Mouse (Mus musculus) CH12.LX (cell line): Measurements from ENCODE around the gene Sirt6. TPM values are rescaled to one million over a fixed set of nuclear protein-coding genes. Genes with fewer than 3 reads are reported as not detected.

ENCODE experiments used
- DNase-seq: peaks from one replicate; pipeline ENCODE4 v3.0.0-alpha.2; 2013; ENCODE audit errors: extremely low read depth
- H3K27ac ChIP-seq: 2 replicates; pipeline ENCODE4 v1.5.1; 2012; ENCODE audit warnings: low read depth, mild to moderate bottlenecking, control low read depth, moderate library complexity; ENCODE audit not compliant: insufficient read depth
- H3K27me3 ChIP-seq: replicated peaks from 2 replicates; pipeline ENCODE3; 2012; ENCODE audit warnings: inconsistent platforms
- H3K36me3 ChIP-seq, 2 experiments: replicated peaks in 1 of 2; 2 replicates each; pipeline versions ENCODE3 to v1.6.1; 2012; ENCODE audit warnings: inconsistent platforms in 1 of 2, low read length in 1 of 2, mild to moderate bottlenecking in 1 of 2, mixed read lengths in 1 of 2, moderate library complexity in 1 of 2; ENCODE audit not compliant: control insufficient read depth in 1 of 2, insufficient read depth in 1 of 2
- H3K4me1 ChIP-seq, 2 experiments: 2 replicates each; pipeline ENCODE4 v1.6.1; 2012; ENCODE audit warnings: inconsistent platforms in 1 of 2, moderate library complexity in 1 of 2; ENCODE audit not compliant: insufficient read depth in 2 of 2, control insufficient read depth in 1 of 2
- H3K4me2 ChIP-seq: 2 replicates; pipeline ENCODE4 v1.6.1; 2012; ENCODE audit warnings: low read depth, mild to moderate bottlenecking, control low read depth; ENCODE audit not compliant: poor library complexity, insufficient read depth, severe bottlenecking
- H3K4me3 ChIP-seq, 3 experiments: fragments of 150-350 bp in 1 of 3; sonication (generic) in 1 of 3; replicated peaks in 1 of 3; 2 replicates each; pipeline versions ENCODE3 to v1.5.1; 2011 to 2012; ENCODE audit warnings: low read depth in 2 of 3, low read length in 2 of 3, mild to moderate bottlenecking in 2 of 3, moderate library complexity in 2 of 3, control low read depth in 1 of 3, improper control_type of control experiment in 1 of 3, inconsistent platforms in 1 of 3, mixed read lengths in 1 of 3; ENCODE audit not compliant: poor library complexity in 1 of 3
- H3K79me2 ChIP-seq: replicated peaks from 2 replicates; pipeline ENCODE4 v1.6.1; 2012; ENCODE audit warnings: mild to moderate bottlenecking, moderate library complexity; ENCODE audit not compliant: control insufficient read depth, poor library complexity, insufficient read depth, severe bottlenecking; ENCODE audit errors: extremely low read depth
- H3K9ac ChIP-seq: 2 replicates; pipeline ENCODE4 v1.6.1; 2012; ENCODE audit warnings: low read depth, mild to moderate bottlenecking, control low read depth, moderate library complexity; ENCODE audit not compliant: insufficient read depth
- H3K9me3 ChIP-seq: replicated peaks from 2 replicates; pipeline ENCODE3; 2012; ENCODE audit warnings: low read length, inconsistent platforms, mixed read lengths
- BHLHE40 ChIP-seq: IDR thresholded peaks from 2 replicates; pipeline ENCODE4 v1.6.1; 2011; ENCODE audit warnings: mild to moderate bottlenecking, low read depth, low read length, improper control_type of control experiment
- CHD1 ChIP-seq: IDR thresholded peaks from 2 replicates; pipeline ENCODE4 v1.6.1; 2012; ENCODE audit warnings: low read depth, low read length, improper control_type of control experiment, inconsistent platforms
- CHD2 ChIP-seq: IDR thresholded peaks from 2 replicates; pipeline ENCODE4 v1.6.1; 2011; ENCODE audit warnings: low read length, improper control_type of control experiment
- CTCF ChIP-seq, 2 experiments: IDR thresholded peaks in 1 of 2; conservative IDR thresholded peaks in 1 of 2; 2 replicates each; pipeline ENCODE4 v1.5.1; 2011 to 2012; ENCODE audit warnings: low read depth in 2 of 2, low read length in 2 of 2, improper control_type of control experiment in 1 of 2, inconsistent platforms in 1 of 2, mild to moderate bottlenecking in 1 of 2, moderate library complexity in 1 of 2
- ELF1 ChIP-seq: IDR thresholded peaks from 2 replicates; pipeline ENCODE4 v1.6.1; 2014; ENCODE audit warnings: low read depth, mild to moderate bottlenecking, inconsistent platforms, low read length, improper control_type of control experiment
- EP300 ChIP-seq: IDR thresholded peaks from 2 replicates; pipeline ENCODE4 v1.6.1; 2011; ENCODE audit warnings: low read length, improper control_type of control experiment
- MAZ ChIP-seq: IDR thresholded peaks from 2 replicates; pipeline ENCODE4 v1.6.1; 2012; ENCODE audit warnings: low read depth, mild to moderate bottlenecking, inconsistent platforms, low read length, improper control_type of control experiment, moderate library complexity
- MEF2A ChIP-seq: IDR thresholded peaks from 2 replicates; pipeline ENCODE4 v1.6.1; 2014; ENCODE audit warnings: low read depth, mild to moderate bottlenecking, inconsistent platforms, low read length, improper control_type of control experiment, borderline replicate concordance
- MYC ChIP-seq: IDR thresholded peaks from 2 replicates; pipeline ENCODE4 v1.6.1; 2011; ENCODE audit warnings: low read depth, mild to moderate bottlenecking, improper control_type of control experiment, low read length
- NELFE ChIP-seq: IDR thresholded peaks from 2 replicates; pipeline ENCODE4 v1.6.1; 2011; ENCODE audit warnings: low read depth, low read length, improper control_type of control experiment
- NRF1 ChIP-seq: IDR thresholded peaks from 2 replicates; pipeline ENCODE4 v1.6.1; 2014; ENCODE audit warnings: low read depth, mild to moderate bottlenecking, inconsistent platforms, low read length, improper control_type of control experiment, moderate library complexity
- POLR2A ChIP-seq: IDR thresholded peaks from 2 replicates; pipeline ENCODE4 v1.6.1; 2011; ENCODE audit warnings: low read depth, mild to moderate bottlenecking, improper control_type of control experiment, low read length
- RCOR1 ChIP-seq: conservative IDR thresholded peaks from 2 replicates; pipeline ENCODE4 v1.6.1; 2012; ENCODE audit warnings: low read depth, mild to moderate bottlenecking, inconsistent platforms, low read length, improper control_type of control experiment
- TBP ChIP-seq: conservative IDR thresholded peaks from 2 replicates; pipeline ENCODE4 v1.6.1; 2011; ENCODE audit warnings: low read depth, low read length, improper control_type of control experiment
- TCF12 ChIP-seq: IDR thresholded peaks from 2 replicates; pipeline ENCODE4 v1.6.1; 2014; ENCODE audit warnings: low read depth, mild to moderate bottlenecking, inconsistent platforms, low read length, improper control_type of control experiment
- USF1 ChIP-seq: IDR thresholded peaks from 2 replicates; pipeline ENCODE4 v1.6.1; 2014; ENCODE audit warnings: low read depth, mild to moderate bottlenecking, inconsistent platforms, low read length, improper control_type of control experiment
- USF2 ChIP-seq: conservative IDR thresholded peaks from 2 replicates; pipeline ENCODE4 v1.6.1; 2011; ENCODE audit warnings: low read depth, low read length, improper control_type of control experiment
- dilution Hi-C: fragments of 300-500 bp; cut with MboI; formaldehyde crosslinking; loops from 2 replicates; pipeline ENCODE4 v1.14.3; 2020; ENCODE audit warnings: low sequenced_read_pairs; ENCODE audit not compliant: extremely low pct_unique_long_range_greater_than_20kb, extremely low pct_ligation_motif_present
- in situ Hi-C: fragments of 300-500 bp; cut with MboI; formaldehyde crosslinking; loops from 3 replicates; pipeline ENCODE4 v1.14.3; 2019; ENCODE audit warnings: low sequenced_read_pairs, low pct_ligation_motif_present, low pct_unique_long_range_greater_than_20kb, mixed read lengths
- polyA plus RNA-seq: library from polyadenylated mRNA; unstranded; fragments of >175 nt; gene quantifications from 2 replicates; pipeline ENCODE4 v1.2.1, GENCODE M21; 2012; ENCODE audit warnings: low read depth; ENCODE audit not compliant: insufficient read length
- total RNA-seq, 2 experiments: library from RNA; depleted of rRNA; stranded (reverse); fragments of 300-350 nt in 1 of 2; fragments of >200 nt in 1 of 2; gene quantifications; 2 replicates each; pipeline ENCODE4 v1.2.3; 2012 to 2014

The Sirt6 gene
- total and polyA plus RNA-seq, 3 experiments: 16.9 to 36.4 (median 17.8) TPM

GRCm38 (mm10) chr10:81593223-81593622 is 34.4 kb downstream of the Sirt6 start:
- Histone ChIP-seq H3K27ac (no peak overlapping the region), H3K36me3 (no peaks in the 10 kb centered on the region), H3K4me3 (no peak overlapping the region), H3K9me3 (no peaks in the 10 kb centered on the region), H3K9ac (no peak overlapping the region), H3K79me2 (no peaks in the 10 kb centered on the region), H3K4me2 (no peak overlapping the region), H3K4me1 (peaks cover 0 to 6% of the 10 kb centered on the region in 2 experiments; a peak in 3 of 4 replicates), H3K27me3 (peaks cover 95% of the 10 kb centered on the region)
- dilution Hi-C loops: no loop called here
- TF ChIP-seq MEF2A (no peak), NELFE (no peak), TCF12 (no peak), MYC (no peak), CTCF (conservative IDR thresholded peaks at IDR 0.05 in 1 of 2, IDR thresholded peaks at IDR 0.05 in 1 of 2; ENCODE audit: low read depth in 2 of 2, low read length in 2 of 2) (no peak), USF1 (no peak)
- in situ Hi-C loops: no loop called here
- DNase-seq: no peak

DNA sequence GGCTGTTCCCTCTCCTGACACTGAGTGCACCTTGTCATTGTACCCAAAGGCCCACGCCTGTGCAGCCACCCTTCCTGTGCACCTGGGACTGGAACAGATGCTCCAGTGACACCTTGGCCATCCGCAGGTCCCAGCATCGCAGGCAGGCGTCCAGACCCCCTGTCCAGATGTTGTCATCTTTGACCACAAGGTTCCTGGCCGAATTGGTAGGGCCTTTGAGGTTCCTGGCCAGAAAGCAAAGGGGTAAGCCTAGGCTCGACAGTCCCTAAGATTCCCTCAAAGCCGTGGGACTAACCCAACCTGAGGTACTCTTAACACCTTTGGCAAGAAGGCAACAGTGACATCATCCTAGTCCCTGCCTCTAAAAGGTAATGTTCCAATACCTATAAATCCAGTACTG is 35.0 kb downstream of the Sirt6 start:
- TF ChIP-seq USF2: no peak
- no peak for TF ChIP-seq NRF1
- TF ChIP-seq TBP: no peak
- TF ChIP-seq RCOR1: no peak
- no peak for TF ChIP-seq MAZ
- in situ Hi-C loops: no loop called here
- Histone ChIP-seq H3K79me2 (no peaks in the 10 kb centered on the region), H3K27me3 (peaks cover 95% of the 10 kb centered on the region), H3K9me3 (no peaks in the 10 kb centered on the region), H3K4me3 (no peak overlapping the region), H3K9ac (no peak overlapping the region), H3K4me1 (peaks cover 0 to 4% of the 10 kb centered on the region in 2 experiments; a peak in 2 of 4 replicates), H3K36me3 (no peaks in the 10 kb centered on the region), H3K4me2 (no peak overlapping the region), H3K27ac (no peak overlapping the region)
- no peak for DNase-seq
- dilution Hi-C loops: no loop called here

DNA sequence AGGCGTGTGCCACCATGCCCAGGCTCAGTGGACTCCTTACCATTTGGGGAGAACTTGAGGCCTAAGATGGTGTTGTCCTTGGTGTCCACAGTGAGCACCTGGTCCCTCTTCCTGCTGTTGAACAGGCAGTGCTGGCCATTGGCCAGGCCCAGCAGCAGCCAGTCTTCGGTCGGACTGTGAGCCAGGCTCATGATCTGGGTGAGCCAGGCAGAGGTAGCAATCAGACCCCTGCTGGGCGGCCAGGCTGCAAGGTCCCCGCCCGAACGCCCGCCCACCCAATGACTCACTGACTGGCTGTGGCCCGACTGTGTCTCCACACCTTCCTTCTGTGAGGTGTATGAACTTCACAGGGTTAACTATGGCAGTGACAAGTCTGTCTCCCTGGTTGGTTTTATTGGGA is 35.8 kb downstream of the Sirt6 start:
- H3K27ac ChIP-seq: no peak overlapping the region
- no peak overlapping the region for H3K4me2 ChIP-seq
- H3K27me3 ChIP-seq: peaks cover 97% of the 10 kb centered on the region
- H3K79me2 ChIP-seq: no peaks in the 10 kb centered on the region
- H3K4me1 ChIP-seq: 0 out of 4 replicates have a peak, but pooled peaks cover 0 to 2% of the 10 kb centered on the region in 2 experiments
- no peak overlapping the region for H3K9ac ChIP-seq
- DNase-seq: no peak
- no peak for TF ChIP-seq POLR2A
- no peak for TF ChIP-seq BHLHE40
- TF ChIP-seq CHD1: no peak
- TF ChIP-seq EP300: no peak
- no peak for TF ChIP-seq ELF1
- no peak for TF ChIP-seq CHD2
- TF ChIP-seq, all 38 proteins: peak for 0
- no peaks in the 10 kb centered on the region for H3K9me3 ChIP-seq
- dilution Hi-C loops: no loop called here
- H3K4me3 ChIP-seq: no peak overlapping the region
- in situ Hi-C loops: no loop called here
- H3K36me3 ChIP-seq: no peaks in the 10 kb centered on the region
